Mouse (Mus musculus): Measurements from ENCODE around the gene Msmo1.

The Msmo1 gene

GRCm38 (mm10) chr8:64733271-64733943 lies at the start of gene Msmo1:
TSS of gene Msmo1 (minus strand) at chr8:64733792.
- DNase-seq (ENCODE audit: low spot score) = peak; percentile 98

- no peak for DNase-seq (ENCODE audit: low spot score)
Observed at GRCm38 (mm10) chr8:64781947-64782346, 48.4 kb upstream of the Msmo1 start.

- peak; percentile 7 for DNase-seq (ENCODE audit: low spot score)
Observed at GRCm38 (mm10) chr8:64777925-64778324, 44.3 kb upstream of the Msmo1 start.

GRCm38 (mm10) chr8:64774136-64774535 lies 40.5 kb upstream of the Msmo1 start:
- DNase-seq (ENCODE audit: low spot score) = no peak

GRCm38 (mm10) chr8:64770814-64771213 lies 37.2 kb upstream of the Msmo1 start:
- DNase-seq (ENCODE audit: low spot score) = no peak

- no peak for DNase-seq (ENCODE audit: low spot score)
Observed at GRCm38 (mm10) chr8:64769586-64769985, 36.0 kb upstream of the Msmo1 start.

GRCm38 (mm10) chr8:64768645-64769044 lies 35.1 kb upstream of the Msmo1 start:
- no peak for DNase-seq (ENCODE audit: low spot score)

- DNase-seq (ENCODE audit: low spot score) = no peak
Observed at GRCm38 (mm10) chr8:64767047-64767446, 33.5 kb upstream of the Msmo1 start.

- no peak for DNase-seq (ENCODE audit: low spot score)
Observed at GRCm38 (mm10) chr8:64764075-64764474, 30.5 kb upstream of the Msmo1 start.

GRCm38 (mm10) chr8:64762751-64763150 lies 29.2 kb upstream of the Msmo1 start:
- DNase-seq (ENCODE audit: low spot score) = no peak

- no peak for DNase-seq (ENCODE audit: low spot score)
Observed at GRCm38 (mm10) chr8:64761430-64761829, 27.8 kb upstream of the Msmo1 start.

- DNase-seq (ENCODE audit: low spot score) = no peak
Observed at GRCm38 (mm10) chr8:64757956-64758355, 24.4 kb upstream of the Msmo1 start.

GRCm38 (mm10) chr8:64746215-64747058 lies 12.8 kb upstream of the Msmo1 start:
- no peak for DNase-seq (ENCODE audit: low spot score)

- DNase-seq (ENCODE audit: low spot score) = no peak
Observed at GRCm38 (mm10) chr8:64740547-64741211, 7.1 kb upstream of the Msmo1 start.

- no peak for DNase-seq (ENCODE audit: low spot score)
Observed at GRCm38 (mm10) chr8:64738916-64739315, 5.3 kb upstream of the Msmo1 start.

GRCm38 (mm10) chr8:64736767-64737323 lies 3.3 kb upstream of the Msmo1 start:
- no peak for DNase-seq (ENCODE audit: low spot score)

GRCm38 (mm10) chr8:64735161-64735560 lies 1.6 kb upstream of the Msmo1 start:
- DNase-seq (ENCODE audit: low spot score) = no peak

GRCm38 (mm10) chr8:64732596-64732995 lies 996 bp downstream of the Msmo1 start:
- no peak for DNase-seq (ENCODE audit: low spot score)

GRCm38 (mm10) chr8:64728156-64728555 lies 5.4 kb downstream of the Msmo1 start:
- DNase-seq (ENCODE audit: low spot score) = no peak

GRCm38 (mm10) chr8:64726190-64726695 lies 7.3 kb downstream of the Msmo1 start:
- DNase-seq (ENCODE audit: low spot score) = no peak

- no peak for DNase-seq (ENCODE audit: low spot score)
Observed at GRCm38 (mm10) chr8:64723206-64723605, 10.4 kb downstream of the Msmo1 start.

- DNase-seq (ENCODE audit: low spot score) = no peak
Observed at GRCm38 (mm10) chr8:64717868-64718267, 15.7 kb downstream of the Msmo1 start.
